In genomic region chr1:153331796-153332443, GRCm38 (mm10) we compare ENCODE assay signal across 8 mouse cellular contexts. TPM values are rescaled to one million over a fixed set of nuclear protein-coding genes. Genes with fewer than 3 reads are reported as not detected.
A peak's percentile ranks its signal among the peaks of the same experiment; 100 is the strongest.
DNase-seq lines count a peak whose midpoint lies in the region; ATAC-seq and TF ChIP-seq lines count a peak whose summit lies in the region.

No protein-coding gene starts in this region.

- peak overlapping the region; percentile 71 for H3K4me3 ChIP-seq in erythroblast, embryonic 14.5 days (replicated peaks)
- H3K4me3 ChIP-seq in forebrain, embryonic 14.5 days (ENCODE audit: low read depth, low read length) = peak overlapping the region; percentile 86
- H3K4me3 ChIP-seq in hindbrain, embryonic 12.5 days = peak overlapping the region; percentile 98
- peak overlapping the region; percentile 98 for H3K4me3 ChIP-seq in limb, embryonic 10.5 days

- no peak for ATAC-seq in erythroblast, adult 5-6 weeks (replicated peaks; ENCODE audit: low FRiP score, poor library complexity, severe bottlenecking)
- no peak; the same call in 1 of the 2 replicates for ATAC-seq in forebrain, embryonic 14.5 days
- ATAC-seq in hindbrain, embryonic 12.5 days (ENCODE audit: low FRiP score) = no peak; the same call in 1 of the 2 replicates

- peak overlapping the region; percentile 95 for H3K4me2 ChIP-seq in forebrain, embryonic 14.5 days (ENCODE audit: low read length)
- peak overlapping the region; percentile 83 for H3K4me2 ChIP-seq in hindbrain, embryonic 12.5 days (replicated peaks)

- no peak for TF ChIP-seq POLR2A in brain, embryonic 14.5 days (IDR thresholded peaks at IDR 0.05; ENCODE audit: borderline replicate concordance, extremely low read depth, insufficient read depth, insufficient read length, poor library complexity, severe bottlenecking)

- H3K9me3 ChIP-seq in erythroblast, embryonic 14.5 days (ENCODE audit: control insufficient read depth, low read length) = no peaks in the 10 kb centered on the region
- H3K9me3 ChIP-seq in forebrain, embryonic 14.5 days (replicated peaks; ENCODE audit: control insufficient read depth, low read length) = no peaks in the 10 kb centered on the region
- no peaks in the 10 kb centered on the region for H3K9me3 ChIP-seq in hindbrain, embryonic 12.5 days (replicated peaks)
- no peaks in the 10 kb centered on the region for H3K9me3 ChIP-seq in limb, embryonic 10.5 days (replicated peaks)

- H3K9ac ChIP-seq in forebrain, embryonic 14.5 days (ENCODE audit: low read length) = peak overlapping the region; percentile 88
- peak overlapping the region; percentile 93 for H3K9ac ChIP-seq in hindbrain, embryonic 12.5 days

- peak overlapping the region; percentile 85; the same call in 1 of the 2 replicates for H3K27ac ChIP-seq in forebrain, embryonic 14.5 days (ENCODE audit: low read depth, low read length)
- H3K27ac ChIP-seq in hindbrain, embryonic 12.5 days = peak overlapping the region; percentile 89
- H3K27ac ChIP-seq in limb, embryonic 10.5 days = peak overlapping the region; percentile 96

- peak; percentile 68 for DNase-seq in brain, embryonic 14.5 days (ENCODE audit: low read depth)
- DNase-seq in forebrain, embryonic 14.5 days (ENCODE audit: low spot score) = peak; percentile 52
- peak; percentile 78 for DNase-seq in limb, embryonic 10.5 days (ENCODE audit: low spot score)
- DNase-seq in mesoderm, embryonic 11.5 days (ENCODE audit: low read depth, low spot score) = peak; percentile 55
- peak; percentile 62 to 70 for DNase-seq in spleen, adult 18-20 months

- peaks cover 26% of the 10 kb centered on the region for H3K27me3 ChIP-seq in erythroblast, embryonic 14.5 days (ENCODE audit: control insufficient read depth)
- no peaks in the 10 kb centered on the region for H3K27me3 ChIP-seq in forebrain, embryonic 14.5 days (replicated peaks; ENCODE audit: control insufficient read depth, insufficient read depth, low read length)
- no peaks in the 10 kb centered on the region for H3K27me3 ChIP-seq in hindbrain, embryonic 12.5 days
- no peaks in the 10 kb centered on the region for H3K27me3 ChIP-seq in limb, embryonic 10.5 days (ENCODE audit: low read depth, poor library complexity, severe bottlenecking)

- H3K4me1 ChIP-seq in erythroblast, embryonic 14.5 days (ENCODE audit: control insufficient read depth) = peaks cover 23% of the 10 kb centered on the region
- peaks cover 23% of the 10 kb centered on the region for H3K4me1 ChIP-seq in forebrain, embryonic 14.5 days (ENCODE audit: control insufficient read depth, insufficient read depth, low read length)
- peaks cover 20% of the 10 kb centered on the region for H3K4me1 ChIP-seq in hindbrain, embryonic 12.5 days
- peaks cover 35% of the 10 kb centered on the region for H3K4me1 ChIP-seq in limb, embryonic 10.5 days

- under 1% methylated on average over 39 of the region's 42 CpGs for WGBS in forebrain, embryonic 14.5 days
- WGBS in hindbrain, embryonic 12.5 days = under 1% methylated on average over 42 of the region's 42 CpGs
- WGBS in limb, embryonic 10.5 days = under 1% methylated on average over 42 of the region's 42 CpGs

- peak; percentile 39; the same call in 1 of the 2 replicates for TF ChIP-seq CTCF in brain, embryonic 14.5 days (IDR thresholded peaks at IDR 0.05; ENCODE audit: borderline replicate concordance, extremely low read depth, insufficient read depth, insufficient read length)

- no peaks in the 10 kb centered on the region for H3K36me3 ChIP-seq in erythroblast, embryonic 14.5 days (ENCODE audit: control insufficient read depth)
- H3K36me3 ChIP-seq in forebrain, embryonic 14.5 days (ENCODE audit: control insufficient read depth, insufficient read depth, low read length) = no peaks in the 10 kb centered on the region
- no peaks in the 10 kb centered on the region for H3K36me3 ChIP-seq in hindbrain, embryonic 12.5 days
- H3K36me3 ChIP-seq in limb, embryonic 10.5 days = no peaks in the 10 kb centered on the region

RNA-seq across cellular contexts. Expression of gene Lamc1, which starts 0.7 kb away (rescaled TPM):
- under 0.01 and 0.01 TPM in 2 replicates for polyA plus RNA-seq in erythroblast, embryonic 14.5 days (2012)
- 0.63 TPM in 1 of 2 replicates, not detected in the other for total RNA-seq in erythroblast, adult 5-6 weeks (2015; ENCODE audit: low replicate concordance)
- 0.34 TPM in 1 of 2 replicates, not detected in the other for total RNA-seq in erythroblast, adult 5-6 weeks (2017; ENCODE audit: low replicate concordance)
- polyA plus RNA-seq in brain, embryonic 14.5 days (2012; rRNA removed) = 39.7 and 57.6 TPM in 2 replicates
- polyA plus RNA-seq in forebrain, embryonic 14.5 days (2014; fragmentation: Nextera tagmentation; extraction: Ambion mirVana) = 17.2 and 17.7 TPM in 2 replicates
- 35.7 and 36.0 TPM in 2 replicates for polyA plus RNA-seq in hindbrain, embryonic 12.5 days (2016; fragmentation: Nextera tagmentation; extraction: Ambion mirVana)
- polyA plus RNA-seq in limb, embryonic 10.5 days (2016; fragmentation: Nextera tagmentation; extraction: Ambion mirVana) = 25.4 and 25.6 TPM in 2 replicates

Comparison
In these comparisons a context has a peak if more than half of its experiments do, and no peak if none do; other contexts are left out.
1. RNA of gene Lamc1, which starts 0.7 kb away (polyA plus RNA-seq): 39.7 to 57.6 TPM in brain, embryonic 14.5 days, 35.7 to 36.0 TPM in hindbrain, embryonic 12.5 days, 25.4 to 25.6 TPM in limb, embryonic 10.5 days and 17.2 to 17.7 TPM in forebrain, embryonic 14.5 days; under 0.01 to 0.01 TPM in erythroblast, embryonic 14.5 days; every median in the first group is over 10 times any median in the second.
2. Peak in every context shown above with its lines, with median percentiles within 50 percentile points of each other: H3K4me3 ChIP-seq, DNase-seq and H3K27ac ChIP-seq.